Mouse (Mus musculus) cortical plate, adult 2 months (tissue): Measurements from ENCODE around the gene Clint1.

Source experiments
- CTCF ChIP-seq: fragments of 200-500 bp; IDR thresholded peaks from 2 replicates; pipeline ENCODE4 v1.5.1; 2011; ENCODE audit warnings: mild to moderate bottlenecking, control low read depth, low read length; ENCODE audit not compliant: insufficient read depth; ENCODE audit errors: extremely low read depth
- POLR2A ChIP-seq: fragments of 200-500 bp; IDR thresholded peaks from 2 replicates; pipeline ENCODE4 v1.6.1; 2011; ENCODE audit warnings: mild to moderate bottlenecking, low read length, control low read depth; ENCODE audit not compliant: insufficient read depth; ENCODE audit errors: extremely low read depth

- TF ChIP-seq CTCF: no peak
- no peak for TF ChIP-seq POLR2A
Observed at GRCm38 (mm10) chr11:45897392-45897791, 45.5 kb downstream of the Clint1 start.
